Mouse (Mus musculus): Measurements from ENCODE around the gene 1700057G04Rik.
A peak's percentile ranks its signal among the peaks of the same experiment; 100 is the strongest.

Gene 1700057G04Rik

GRCm38 (mm10) chr9:92309077-92309476 lies at the start of gene 1700057G04Rik:
TSS of gene 1700057G04Rik (plus strand) at chr9:92309377.
- DNase-seq, result no peak

GRCm38 (mm10) chr9:92260481-92261159 lies 48.6 kb upstream of the 1700057G04Rik start:
- DNase-seq, result no peak

- DNase-seq, result no peak
Observed at GRCm38 (mm10) chr9:92265719-92266118, 43.5 kb upstream of the 1700057G04Rik start.

GRCm38 (mm10) chr9:92266558-92267171 lies 42.5 kb upstream of the 1700057G04Rik start:
- no peak for DNase-seq

- DNase-seq, result no peak
Observed at GRCm38 (mm10) chr9:92267732-92268131, 41.4 kb upstream of the 1700057G04Rik start.

- no peak for DNase-seq
Observed at GRCm38 (mm10) chr9:92269829-92270404, 39.3 kb upstream of the 1700057G04Rik start.

- DNase-seq, result peak; percentile 39
Observed at GRCm38 (mm10) chr9:92270927-92271326, 38.2 kb upstream of the 1700057G04Rik start.

GRCm38 (mm10) chr9:92272650-92273049 lies 36.5 kb upstream of the 1700057G04Rik start:
- DNase-seq, result no peak

GRCm38 (mm10) chr9:92273271-92273670 lies 35.9 kb upstream of the 1700057G04Rik start:
- DNase-seq, result no peak

GRCm38 (mm10) chr9:92273956-92274762 lies 35.0 kb upstream of the 1700057G04Rik start:
- DNase-seq, result no peak

- no peak for DNase-seq
Observed at GRCm38 (mm10) chr9:92275486-92276207, 33.5 kb upstream of the 1700057G04Rik start, which contains the start of gene Plscr2. TSS of gene Plscr2 (plus strand) at chr9:92275602.

GRCm38 (mm10) chr9:92276360-92276759 lies 32.8 kb upstream of the 1700057G04Rik start:
- no peak for DNase-seq

- DNase-seq, result no peak
Observed at GRCm38 (mm10) chr9:92280048-92280447, 29.1 kb upstream of the 1700057G04Rik start.

GRCm38 (mm10) chr9:92282563-92283171 lies 26.5 kb upstream of the 1700057G04Rik start:
- DNase-seq, result no peak

- DNase-seq, result no peak
Observed at GRCm38 (mm10) chr9:92289675-92290074, 19.5 kb upstream of the 1700057G04Rik start.

- no peak for DNase-seq
Observed at GRCm38 (mm10) chr9:92292169-92292568, 17.0 kb upstream of the 1700057G04Rik start.

- no peak for DNase-seq
Observed at GRCm38 (mm10) chr9:92292922-92293321, 16.3 kb upstream of the 1700057G04Rik start.

GRCm38 (mm10) chr9:92293560-92294548 lies 15.3 kb upstream of the 1700057G04Rik start:
- DNase-seq, result no peak

- DNase-seq, result no peak
Observed at GRCm38 (mm10) chr9:92298288-92298687, 10.9 kb upstream of the 1700057G04Rik start.

GRCm38 (mm10) chr9:92301213-92301612 lies 8.0 kb upstream of the 1700057G04Rik start:
- DNase-seq, result no peak

GRCm38 (mm10) chr9:92305075-92305474 lies 4.1 kb upstream of the 1700057G04Rik start:
- no peak for DNase-seq

Data from cerebellum, adult 9-10 months (tissue).